Mouse (Mus musculus) brain, embryonic 14.5 days (tissue): ENCODE data around the gene Thsd4.

Experiments
- CTCF ChIP-seq: fragments of 200-500 bp; IDR thresholded peaks from 2 replicates; pipeline ENCODE4 v1.5.1; 2012; ENCODE audit warnings: inconsistent platforms, mild to moderate bottlenecking, moderate library complexity, borderline replicate concordance; ENCODE audit not compliant: insufficient read depth, insufficient read length; ENCODE audit errors: extremely low read depth
- POLR2A ChIP-seq: fragments of 200-500 bp; IDR thresholded peaks from 2 replicates; pipeline ENCODE4 v1.6.1; 2012; ENCODE audit warnings: mild to moderate bottlenecking, inconsistent platforms, borderline replicate concordance; ENCODE audit not compliant: poor library complexity, insufficient read depth, insufficient read length, severe bottlenecking; ENCODE audit errors: extremely low read depth

- TF ChIP-seq CTCF, result no peak
- no peak for TF ChIP-seq POLR2A
Observed at GRCm38 (mm10) chr9:60218396-60218795, 303.4 kb downstream of the Thsd4 start.
